Mouse (Mus musculus) fat pad, adult 2 months (tissue): ENCODE measurements around the gene Higd2a.
"Not testable (repeated sequence)": the region's sequence is repeated elsewhere in the genome, so short reads cannot be mapped to it uniquely, and the experiment has no call there.

Source experiments
- DNase-seq: peaks from one replicate; pipeline ENCODE4 v3.0.0-alpha.2; 2011; ENCODE audit warnings: low read depth, low spot score; ENCODE audit errors: extremely low read depth

Gene Higd2a

DNA sequence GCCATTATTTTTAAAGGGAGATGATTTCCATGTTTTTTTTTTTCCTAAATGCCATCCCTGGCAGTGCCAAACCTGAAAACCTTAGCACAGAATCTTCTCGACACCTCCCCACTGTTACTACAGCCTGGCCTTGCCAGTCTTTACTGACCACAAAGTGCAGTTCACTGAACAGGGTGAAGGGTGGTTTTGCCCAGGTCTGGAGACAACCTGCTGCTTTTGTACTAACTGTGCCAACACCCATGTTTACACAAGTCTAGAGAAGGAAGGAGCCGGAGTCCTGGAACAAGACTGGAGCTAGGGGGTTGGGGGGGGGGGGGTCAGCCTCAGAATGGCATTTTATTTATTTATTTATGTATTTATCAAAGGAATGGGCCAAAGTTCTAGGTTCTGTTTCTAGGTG lies 8.6 kb upstream of the Higd2a start:
- DNase-seq, result no peak

GRCm38 (mm10) chr13:54582126-54582525 lies 7.9 kb upstream of the Higd2a start:
- DNase-seq, result no peak

DNA sequence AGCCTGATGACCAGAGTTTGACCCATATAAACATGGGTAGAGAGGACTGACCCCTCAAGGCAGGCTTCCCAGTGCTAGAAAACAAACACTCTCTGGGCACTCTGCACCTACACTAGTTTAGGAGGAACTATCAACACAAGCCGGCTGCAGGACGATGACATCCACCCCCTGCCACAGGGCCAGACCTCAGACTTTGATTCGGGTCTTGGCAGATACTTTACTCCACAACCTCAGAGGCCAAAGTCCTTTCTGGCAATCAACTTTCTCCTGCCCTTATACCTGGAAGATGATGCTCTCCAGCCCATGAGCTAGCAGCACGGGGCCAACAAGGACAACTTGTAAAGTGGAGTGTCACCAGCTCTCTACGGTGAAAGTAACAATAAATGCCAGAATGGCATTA lies 7.1 kb upstream of the Higd2a start:
- DNase-seq, result no peak

DNA sequence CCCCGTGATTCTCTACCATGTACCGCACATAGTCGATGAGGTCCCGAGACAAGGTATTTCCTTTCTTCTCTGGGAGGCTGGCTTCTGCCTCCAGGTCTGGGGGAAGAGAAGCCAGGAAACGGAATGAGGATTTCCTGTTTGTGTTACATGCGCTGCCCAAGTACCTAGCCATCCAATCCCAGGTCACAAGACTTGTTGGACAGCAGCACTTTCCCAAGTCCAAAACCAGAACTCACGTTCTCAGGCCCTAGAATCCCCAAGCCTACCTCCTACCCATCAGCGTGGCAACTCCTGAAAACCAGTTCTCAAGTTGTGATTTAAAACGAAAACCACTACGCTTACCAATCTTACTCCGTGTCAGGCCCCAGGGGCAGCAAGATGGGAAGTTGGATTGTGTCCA lies 4.2 kb upstream of the Higd2a start:
- DNase-seq, result no peak

- DNase-seq, result no peak
Measured at GRCm38 (mm10) chr13:54589414-54589995, 502 bp upstream of the Higd2a start.

DNA sequence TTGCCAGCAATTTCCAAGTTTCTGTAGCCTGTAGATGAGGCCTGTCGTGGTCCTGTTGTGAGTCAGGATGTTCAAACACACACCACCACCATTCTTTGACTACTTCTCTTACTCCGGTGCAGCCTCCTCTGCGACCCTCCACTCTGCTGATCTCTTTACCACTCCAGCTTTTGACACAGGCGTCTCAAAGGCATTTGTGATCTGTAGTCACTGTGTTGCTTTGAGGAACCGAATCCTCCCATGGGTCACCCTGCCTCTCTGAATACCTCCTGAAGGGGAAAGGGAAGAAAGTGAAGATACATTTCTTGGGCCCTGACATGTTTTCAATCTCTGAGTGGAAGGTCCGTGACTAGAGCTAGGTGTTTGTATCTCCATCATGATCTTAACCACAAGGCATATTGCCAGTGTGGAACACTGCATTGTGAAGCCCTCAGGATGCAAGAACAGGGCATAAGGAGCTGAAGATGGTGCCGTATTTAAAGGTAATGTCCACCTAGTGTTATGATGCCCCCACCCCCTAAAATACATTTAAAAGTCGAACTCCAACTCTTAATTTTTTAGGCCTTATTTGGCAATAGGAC lies 1.9 kb downstream of the Higd2a start:
- DNase-seq, result no peak

DNA sequence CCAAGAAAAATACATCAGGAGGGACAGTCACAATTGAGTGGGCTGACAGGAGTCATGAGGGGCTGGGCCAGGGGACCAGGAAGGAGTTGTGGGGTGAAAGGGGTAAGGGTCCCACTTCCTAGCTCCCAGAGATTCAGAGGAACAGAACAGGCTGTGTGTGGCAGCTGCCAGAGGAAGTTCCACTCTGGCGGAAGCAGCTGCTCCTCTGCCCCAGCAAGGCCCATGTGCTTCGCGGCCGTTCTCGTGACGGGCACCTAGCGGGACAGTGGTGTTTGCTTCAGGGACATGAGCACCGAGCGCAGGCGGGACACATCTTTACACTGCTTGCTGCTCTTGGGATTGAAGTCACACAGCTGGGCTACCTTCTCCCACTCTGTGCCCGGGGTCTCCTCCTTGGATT lies 3.6 kb downstream of the Higd2a start:
- DNase-seq, result no peak

- DNase-seq, result no peak
Measured at GRCm38 (mm10) chr13:54596107-54596690, 6.2 kb downstream of the Higd2a start.

DNA sequence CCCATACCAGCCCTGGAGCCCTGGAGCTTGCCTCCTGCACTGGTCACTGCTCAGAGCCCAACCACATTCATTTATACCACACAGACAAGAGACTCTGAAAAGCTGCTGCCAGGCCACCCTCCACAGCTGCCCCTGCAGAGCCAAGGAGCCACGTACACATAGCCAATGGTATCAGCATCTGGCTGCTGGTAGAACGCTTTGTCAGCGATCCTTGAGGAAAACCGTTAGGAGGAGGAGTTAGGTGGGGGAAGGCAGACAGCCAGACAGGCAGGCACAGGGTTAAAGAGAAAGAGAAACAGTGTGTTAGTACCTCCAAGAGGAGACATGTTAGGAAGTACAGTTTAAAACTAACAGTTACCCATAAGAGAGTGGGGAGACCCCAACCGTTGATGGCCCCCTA lies 6.9 kb downstream of the Higd2a start:
- DNase-seq, result no peak

GRCm38 (mm10) chr13:54598622-54599143 lies 8.7 kb downstream of the Higd2a start:
- no peak for DNase-seq

- no peak for DNase-seq
Measured at GRCm38 (mm10) chr13:54602639-54603111, 12.7 kb downstream of the Higd2a start.

- no peak for DNase-seq
Measured at GRCm38 (mm10) chr13:54603501-54603900, 13.5 kb downstream of the Higd2a start.

DNA sequence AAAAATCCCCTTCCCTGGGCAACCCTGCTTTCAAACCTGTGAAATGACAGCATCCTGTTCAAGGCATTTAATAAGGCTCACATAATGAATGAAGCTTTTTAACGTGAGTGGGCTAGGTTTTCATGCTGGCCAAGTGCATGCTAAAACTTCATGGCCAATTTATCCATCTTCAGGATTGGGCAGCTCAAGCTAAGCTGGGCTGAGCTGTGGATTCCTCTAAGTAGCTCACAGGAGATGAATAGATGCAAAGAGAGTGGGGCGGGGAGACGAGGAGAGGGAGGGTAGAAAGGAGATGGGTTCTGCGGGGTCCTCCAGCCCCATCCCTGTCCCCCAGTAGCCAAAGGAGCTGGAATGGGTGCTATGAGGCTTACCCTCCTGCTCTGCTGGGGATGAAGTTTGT lies 14.2 kb downstream of the Higd2a start:
- DNase-seq, result no peak

- DNase-seq, result no peak
Measured at GRCm38 (mm10) chr13:54605426-54605825, 15.4 kb downstream of the Higd2a start.

DNA sequence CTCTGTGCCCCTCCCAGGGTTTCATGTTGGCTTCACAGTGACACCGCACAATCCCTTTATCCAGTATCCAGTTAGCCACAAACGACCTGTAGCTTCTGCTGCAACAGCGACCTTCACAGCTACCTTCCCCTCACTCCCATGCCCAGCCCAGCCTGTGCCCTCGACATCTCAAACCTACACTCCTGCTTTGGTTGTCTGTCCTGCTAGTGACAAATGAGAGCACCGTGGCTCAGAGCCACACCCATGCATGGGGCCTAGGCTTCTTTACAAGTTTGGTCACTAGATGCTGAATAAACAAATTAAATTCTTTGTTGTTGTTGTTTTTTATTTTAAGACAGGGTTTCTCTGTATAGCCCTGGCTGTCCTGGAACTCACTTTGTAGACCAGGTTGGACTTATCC lies 17.2 kb downstream of the Higd2a start:
- DNase-seq, result no peak

DNA sequence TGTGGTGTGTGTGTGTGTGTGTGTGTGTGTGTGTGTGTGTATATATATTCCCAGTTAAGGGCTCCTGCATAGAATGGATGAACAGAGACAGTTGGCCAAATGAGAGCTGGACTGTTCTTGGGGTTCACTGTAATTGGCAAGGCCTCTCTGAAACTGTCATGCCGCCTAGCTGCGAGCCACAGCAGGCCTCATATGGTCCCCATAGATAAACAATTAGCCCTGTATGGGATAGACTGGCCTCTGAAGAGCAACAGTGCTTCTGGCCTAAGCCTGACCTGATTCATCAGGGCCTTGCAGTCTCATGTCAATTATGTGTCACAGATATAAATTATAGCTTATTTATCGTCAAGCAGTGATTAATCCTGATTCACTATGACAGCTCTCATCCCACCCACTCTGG lies 18.0 kb downstream of the Higd2a start:
- DNase-seq, result no peak

DNA sequence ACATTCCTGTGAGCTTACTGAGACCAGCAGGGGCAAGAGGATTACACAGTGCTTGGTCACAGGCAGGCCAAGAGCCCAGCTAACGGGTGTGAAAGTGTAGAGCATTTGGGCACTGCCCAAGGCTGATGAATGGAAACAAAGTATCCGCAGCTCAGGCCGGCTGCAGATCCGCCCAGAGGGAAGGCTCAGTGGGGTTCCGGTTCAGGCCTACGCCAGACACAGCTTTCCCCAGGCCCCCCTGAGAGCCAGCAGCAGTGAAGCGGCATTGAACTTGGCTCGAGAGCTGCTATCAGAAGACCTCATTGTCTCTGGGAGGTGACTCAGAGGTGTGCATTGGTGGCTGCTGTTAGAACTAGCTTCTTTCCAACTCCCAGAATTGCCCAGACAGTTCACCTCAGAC lies 18.7 kb downstream of the Higd2a start:
- no peak for DNase-seq

DNA sequence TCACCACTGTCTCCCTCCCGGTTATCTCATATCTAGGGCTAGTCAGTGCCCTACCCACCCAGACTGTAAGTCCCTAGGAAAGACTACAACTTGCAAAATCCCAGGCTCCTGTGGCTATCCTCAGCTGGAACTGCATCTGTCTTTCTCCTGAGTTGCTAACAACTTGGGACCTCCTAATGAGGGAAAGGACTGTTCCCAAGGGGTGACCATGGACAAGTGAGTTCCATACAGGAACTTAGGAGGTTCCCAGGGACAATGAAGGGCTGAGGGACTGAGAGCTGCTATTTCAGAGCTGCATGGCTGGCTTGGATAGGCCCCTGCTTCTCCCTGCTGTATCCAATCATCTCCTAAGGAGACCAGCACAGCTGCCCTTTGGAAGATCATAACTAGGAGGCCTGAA lies 19.3 kb downstream of the Higd2a start:
- DNase-seq, result no peak

GRCm38 (mm10) chr13:54610613-54610971 lies 20.6 kb downstream of the Higd2a start:
- DNase-seq, result no peak

GRCm38 (mm10) chr13:54610972-54611754 lies 21.2 kb downstream of the Higd2a start, which contains the start of gene Cltb:
Cltb (minus strand) TSS chr13:54611344.
- DNase-seq, result no peak

DNA sequence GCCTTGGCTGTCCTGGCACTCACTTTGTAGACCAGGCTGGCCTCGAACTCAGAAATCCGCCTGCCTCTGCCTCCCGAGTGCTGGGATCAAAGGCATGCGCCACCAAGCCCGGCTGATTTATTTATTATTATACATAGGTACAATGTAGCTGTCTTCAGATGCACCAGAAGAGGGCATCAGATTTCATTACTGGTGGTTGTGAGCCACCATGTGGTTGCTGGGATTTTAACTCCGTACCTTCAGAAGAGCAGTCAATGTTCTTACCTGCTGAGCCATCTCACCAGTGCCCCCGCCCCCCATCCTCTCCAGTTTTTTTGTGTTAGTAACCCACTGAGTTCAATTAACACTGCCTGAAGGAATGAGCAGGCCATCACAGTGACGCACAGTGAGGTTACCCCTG lies 23.1 kb downstream of the Higd2a start:
- DNase-seq, result not testable (repeated sequence)

- no peak for DNase-seq
Measured at GRCm38 (mm10) chr13:54616307-54616706, 26.3 kb downstream of the Higd2a start.
